Mouse (Mus musculus) layer of hippocampus, postnatal 36 days (tissue): ENCODE data around the gene Cabp1. TPM values are rescaled to one million over a fixed set of nuclear protein-coding genes. Genes with fewer than 3 reads are reported as not detected.

Experiments
- DNase-seq, 2 experiments: peaks; one replicate each; pipeline ENCODE4 v3.0.0; 2022
- total RNA-seq, 2 experiments: library from RNA; stranded (reverse); gene quantifications; 2 replicates each; pipeline ENCODE4 v1.2.3; 2021

The Cabp1 gene
- total RNA-seq, 2 experiments from 2014 or later: 122 to 139 TPM

DNA sequence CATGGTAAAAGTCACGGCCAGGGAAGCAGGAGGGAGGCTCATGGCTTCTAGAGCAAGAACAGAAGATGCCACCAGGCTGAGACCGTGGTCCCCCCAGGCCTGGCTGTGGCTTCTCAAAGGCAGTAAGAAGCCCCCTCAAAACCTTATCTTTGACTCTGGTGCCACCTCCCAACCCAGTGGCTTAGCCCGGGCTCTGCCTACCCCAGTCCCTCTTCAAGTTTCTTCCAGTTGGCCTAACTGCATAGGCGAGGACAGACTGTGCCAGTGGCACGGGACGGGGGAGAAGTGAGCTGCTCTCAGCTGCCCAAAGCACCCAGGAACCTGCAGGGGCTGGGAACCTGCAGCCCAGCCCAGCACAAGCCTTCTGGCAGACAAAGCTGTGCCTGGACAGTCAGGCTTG, 69.5 kb downstream of the Cabp1 start:
- DNase-seq: no peak

DNA sequence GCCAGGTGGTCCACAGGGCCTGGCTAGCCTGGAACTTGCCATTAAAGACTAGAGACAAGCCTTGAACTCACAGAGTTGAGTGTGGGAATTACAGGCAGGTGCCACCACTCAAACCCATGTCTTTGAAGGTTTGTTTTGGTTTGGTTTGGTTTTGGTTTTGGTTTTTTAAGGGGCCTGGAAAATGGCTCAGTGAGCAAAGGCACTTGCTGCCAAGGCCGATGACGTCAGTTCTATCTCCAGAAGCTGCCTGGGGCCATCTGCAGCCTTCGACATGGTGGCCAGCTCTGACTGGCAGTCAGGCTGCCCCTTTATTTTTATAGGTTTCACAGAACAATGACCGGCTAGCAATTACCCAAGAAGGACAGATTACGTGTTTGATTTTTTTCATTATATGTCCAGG, 73.2 kb downstream of the Cabp1 start:
- no peak for DNase-seq

DNA sequence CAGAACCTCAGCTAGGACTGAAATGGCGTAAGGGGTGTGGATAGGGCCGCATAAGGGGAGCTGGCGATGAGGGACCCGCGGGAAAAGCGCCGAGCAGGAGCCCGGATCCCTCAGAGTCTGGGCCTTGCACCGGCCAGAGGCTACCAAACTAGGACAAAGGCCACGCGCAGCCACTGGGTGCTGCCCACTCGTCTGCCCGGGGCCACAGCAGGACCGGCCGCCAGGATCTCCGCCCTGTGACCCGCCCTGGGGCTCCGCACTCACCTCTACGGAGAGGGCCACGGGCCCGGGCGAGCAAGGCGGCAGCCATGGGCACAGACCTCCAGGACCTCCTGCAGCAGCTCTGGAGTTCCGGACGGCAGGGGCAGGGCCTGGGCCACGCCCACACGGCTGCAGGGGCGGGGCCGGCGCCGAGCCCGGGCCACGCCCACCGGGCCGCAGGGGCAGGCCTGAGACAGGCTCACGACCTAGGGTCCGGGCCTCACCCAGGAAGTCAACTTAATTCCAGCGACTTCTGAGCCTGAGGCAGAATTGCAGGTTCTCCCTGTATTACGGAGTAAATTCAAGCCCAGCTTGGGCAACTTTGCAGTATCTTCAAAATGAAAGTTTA, 75.1 kb downstream of the Cabp1 start, which contains the start of gene Acads:
TSS of gene Acads (minus strand) at position 386 of the 610 bp plus-strand sequence.
- DNase-seq: peak; percentile 59 to 61

Other genes starting within 250 kb of the Cabp1 start
- gene Hnf1a, start 223.3 kb downstream of the Cabp1 start, total RNA-seq: not detected
- 10 to 100 TPM; 80.5 to 81.7 TPM for gene Sppl3, start 183.2 kb downstream of the Cabp1 start, total RNA-seq
- gene Gm10401, start 96.1 kb downstream of the Cabp1 start, total RNA-seq: not detected
- 10 to 100 TPM in 1 of 2 experiments, 1 to 10 TPM in 1; 8.8 to 10.3 TPM for gene Acads, start 75.0 kb downstream of the Cabp1 start, total RNA-seq
- gene Unc119b, start 59.4 kb downstream of the Cabp1 start, total RNA-seq: 10 to 100 TPM; 31.5 TPM
- 10 to 100 TPM; 92.7 to 96.4 TPM for gene Mlec, start 36.2 kb downstream of the Cabp1 start, total RNA-seq
- 100 to 1,000 TPM; 117 to 122 TPM for gene Pop5, start 41.5 kb upstream of the Cabp1 start, total RNA-seq
- 100 to 1,000 TPM; 238 to 245 TPM for gene Rnf10, start 78.5 kb upstream of the Cabp1 start, total RNA-seq
- 10 to 100 TPM; 38.0 to 40.0 TPM for gene Coq5, start 85.3 kb upstream of the Cabp1 start, total RNA-seq
- gene Dynll1, start 106.6 kb upstream of the Cabp1 start, total RNA-seq: 100 to 1,000 TPM; 813 to 849 TPM
- gene Srsf9, start 132.8 kb upstream of the Cabp1 start, total RNA-seq: 10 to 100 TPM; 85.8 to 88.9 TPM
- gene Gatc, start 146.8 kb upstream of the Cabp1 start, total RNA-seq: 10 to 100 TPM; 20.9 to 22.0 TPM
- gene Triap1, start 146.8 kb upstream of the Cabp1 start, total RNA-seq: 10 to 100 TPM; 24.8 to 29.2 TPM
- gene Cox6a1, start 154.6 kb upstream of the Cabp1 start, total RNA-seq: 100 to 1,000 TPM; 708 to 783 TPM
- gene Msi1, start 235.2 kb upstream of the Cabp1 start, total RNA-seq: 10 to 100 TPM; 52.1 to 53.0 TPM